Mouse (Mus musculus): ENCODE measurements around the gene Atp6v0b. TPM values are rescaled to one million over a fixed set of nuclear protein-coding genes. Genes with fewer than 3 reads are reported as not detected.

Gene Atp6v0b
- polyA plus RNA-seq, 1 experiment = 232 TPM

DNA sequence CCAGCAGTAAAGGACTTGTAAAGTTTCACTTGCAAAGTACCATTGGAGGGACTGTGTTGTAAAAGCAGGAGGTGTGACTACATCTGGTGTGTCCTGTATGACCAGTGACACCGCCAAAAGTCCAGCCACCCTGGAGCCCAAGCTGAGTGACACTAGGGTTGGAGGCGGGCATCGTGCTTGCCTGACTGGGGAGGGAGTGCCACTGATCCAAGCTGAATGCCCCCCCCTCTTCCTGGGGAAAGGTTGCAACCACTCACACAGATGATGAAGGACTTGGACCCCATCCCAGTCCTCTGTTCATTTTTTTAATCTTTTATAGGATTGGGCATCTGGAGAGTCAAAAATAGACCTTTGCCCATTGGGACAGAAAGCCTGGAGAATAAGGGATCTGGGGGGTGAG is 45.6 kb downstream of the Atp6v0b start:
- no peak overlapping the region for H3K27ac ChIP-seq (ENCODE audit: control insufficient read depth, insufficient read depth, low read depth, low read length)
- TF ChIP-seq POLR2A (IDR thresholded peaks at IDR 0.05; ENCODE audit: control insufficient read depth, low read depth, low read length) = no peak
- no peak for TF ChIP-seq CTCF (IDR thresholded peaks at IDR 0.05; ENCODE audit: control insufficient read depth, insufficient read depth, insufficient replicate concordance, low read depth, low read length)

DNA sequence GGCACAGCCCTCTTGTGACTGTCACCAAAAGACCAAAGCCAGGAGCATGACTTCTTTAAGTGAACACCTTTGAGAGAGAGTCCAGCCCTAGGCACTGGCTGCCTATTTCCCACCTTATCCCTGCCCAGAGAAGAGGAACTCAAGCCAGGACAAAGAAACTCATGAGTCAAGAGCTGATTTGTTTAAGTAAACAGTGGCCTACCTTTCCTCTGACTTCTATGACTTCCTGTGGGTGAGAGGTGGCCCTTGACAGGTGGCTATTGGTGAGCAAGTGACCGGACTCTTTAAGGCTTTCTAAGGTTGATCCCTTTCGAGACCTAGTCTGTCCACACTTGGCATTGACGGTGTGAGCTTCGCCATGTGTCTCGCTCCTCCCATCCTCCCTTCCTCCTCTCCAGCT is 46.3 kb downstream of the Atp6v0b start:
- H3K27ac ChIP-seq (ENCODE audit: control insufficient read depth, insufficient read depth, low read depth, low read length) = no peak overlapping the region
- TF ChIP-seq POLR2A (IDR thresholded peaks at IDR 0.05; ENCODE audit: control insufficient read depth, low read depth, low read length) = no peak
- no peak for TF ChIP-seq CTCF (IDR thresholded peaks at IDR 0.05; ENCODE audit: control insufficient read depth, insufficient read depth, insufficient replicate concordance, low read depth, low read length)
- H3K4me3 ChIP-seq (ENCODE audit: control insufficient read depth, low read depth, low read length) = no peak overlapping the region
- H3K36me3 ChIP-seq (ENCODE audit: control insufficient read depth, insufficient read depth, low read length) = no peaks in the 10 kb centered on the region
- no peaks in the 10 kb centered on the region; the same call in 1 of the 2 replicates for H3K4me1 ChIP-seq (ENCODE audit: control insufficient read depth, insufficient read depth, low read length)
- no peaks in the 10 kb centered on the region for H3K27me3 ChIP-seq (ENCODE audit: control insufficient read depth, insufficient read depth, low read length)

More for the DNA sequence above, 45.6 kb downstream of the Atp6v0b start:
- Histone ChIP-seq H3K36me3 (ENCODE audit: control insufficient read depth, insufficient read depth, low read length) (no peaks in the 10 kb centered on the region), H3K4me3 (ENCODE audit: control insufficient read depth, low read depth, low read length) (no peak overlapping the region), H3K4me1 (ENCODE audit: control insufficient read depth, insufficient read depth, low read length) (no peaks in the 10 kb centered on the region), H3K27me3 (ENCODE audit: control insufficient read depth, insufficient read depth, low read length) (no peaks in the 10 kb centered on the region)

DNA sequence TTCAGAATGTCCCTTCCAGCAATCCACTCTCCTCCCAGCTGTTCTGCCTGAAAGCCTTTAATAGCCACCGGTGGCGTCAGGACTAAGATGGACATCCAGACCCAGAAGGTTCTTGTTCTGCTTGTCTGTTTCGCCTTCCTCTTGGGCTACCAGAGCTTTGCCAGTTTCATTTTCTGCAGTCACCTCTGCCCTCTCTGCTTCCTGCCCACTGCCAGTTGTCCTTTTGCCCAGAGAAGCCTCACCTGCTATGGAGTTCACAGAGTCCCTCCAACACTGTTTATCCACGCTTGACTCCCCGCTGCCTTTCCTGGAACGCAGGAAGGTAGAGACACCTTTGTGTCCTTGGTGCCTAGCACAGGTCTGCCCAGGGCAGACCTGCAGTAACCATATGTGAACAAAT is 47.8 kb downstream of the Atp6v0b start:
- no peak overlapping the region for H3K27ac ChIP-seq (ENCODE audit: control insufficient read depth, insufficient read depth, low read depth, low read length)
- TF ChIP-seq CTCF (IDR thresholded peaks at IDR 0.05; ENCODE audit: control insufficient read depth, insufficient read depth, insufficient replicate concordance, low read depth, low read length) = no peak
- TF ChIP-seq POLR2A (IDR thresholded peaks at IDR 0.05; ENCODE audit: control insufficient read depth, low read depth, low read length) = no peak
- H3K27me3 ChIP-seq (ENCODE audit: control insufficient read depth, insufficient read depth, low read length) = no peaks in the 10 kb centered on the region
- no peak overlapping the region for H3K4me3 ChIP-seq (ENCODE audit: control insufficient read depth, low read depth, low read length)
- peaks cover 10% of the 10 kb centered on the region for H3K4me1 ChIP-seq (ENCODE audit: control insufficient read depth, insufficient read depth, low read length)
- H3K36me3 ChIP-seq (ENCODE audit: control insufficient read depth, insufficient read depth, low read length) = no peaks in the 10 kb centered on the region

DNA sequence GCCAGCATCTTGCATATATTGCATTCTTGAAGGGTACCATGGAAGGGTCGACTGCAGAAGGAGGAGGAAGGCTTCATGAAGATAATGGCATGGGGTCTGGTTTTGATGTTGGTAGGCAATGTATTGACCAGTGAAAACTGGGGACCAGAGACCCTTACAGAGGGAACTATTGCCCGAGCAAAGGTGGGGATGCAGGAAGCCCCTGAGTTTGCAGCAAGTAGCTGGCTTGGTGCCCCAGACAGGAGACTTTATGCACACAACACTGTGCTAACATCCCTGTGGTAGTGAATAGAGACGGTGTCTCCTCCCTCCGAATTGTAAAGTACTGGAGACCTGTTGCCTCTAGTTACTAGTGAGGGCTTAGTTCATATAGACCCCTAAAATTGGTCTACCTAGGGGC is 49.9 kb downstream of the Atp6v0b start:
- Histone ChIP-seq H3K4me1 (ENCODE audit: control insufficient read depth, insufficient read depth, low read length) (peaks cover 10% of the 10 kb centered on the region), H3K4me3 (ENCODE audit: control insufficient read depth, low read depth, low read length) (no peak overlapping the region), H3K36me3 (ENCODE audit: control insufficient read depth, insufficient read depth, low read length) (no peaks in the 10 kb centered on the region), H3K27me3 (ENCODE audit: control insufficient read depth, insufficient read depth, low read length) (no peaks in the 10 kb centered on the region), H3K27ac (ENCODE audit: control insufficient read depth, insufficient read depth, low read depth, low read length) (no peak overlapping the region)
- no peak for TF ChIP-seq POLR2A (IDR thresholded peaks at IDR 0.05; ENCODE audit: control insufficient read depth, low read depth, low read length)

DNA sequence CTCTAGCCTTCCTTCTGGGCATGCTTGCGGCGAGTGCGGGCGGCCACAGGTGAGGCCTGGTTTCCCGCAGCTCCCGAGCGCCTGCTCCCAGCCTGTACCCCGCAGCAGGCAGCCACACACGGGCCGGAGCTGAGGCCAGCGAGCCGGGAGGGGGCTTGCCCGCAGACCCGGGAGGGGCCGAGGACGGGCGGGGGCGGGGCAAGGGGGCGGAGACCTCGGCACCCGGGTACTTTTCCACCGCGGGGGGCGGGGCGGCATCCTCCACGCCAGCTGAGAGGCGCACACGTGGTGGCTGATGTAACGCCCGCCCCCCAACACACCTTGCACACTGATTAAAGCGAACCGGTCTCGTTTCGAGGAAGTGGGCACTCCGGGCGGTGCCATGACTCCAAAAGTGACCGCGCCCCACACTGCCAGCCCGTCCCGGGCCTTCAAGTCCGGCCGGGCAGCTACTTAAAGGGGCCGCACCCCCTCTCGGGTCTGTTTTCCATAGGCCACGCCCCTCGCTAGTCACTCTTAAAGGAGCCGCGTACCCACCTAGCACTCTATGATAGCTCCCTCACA is 50.8 kb downstream of the Atp6v0b start:
- Histone ChIP-seq H3K36me3 (ENCODE audit: control insufficient read depth, insufficient read depth, low read length) (no peaks in the 10 kb centered on the region), H3K4me3 (ENCODE audit: control insufficient read depth, low read depth, low read length) (peak overlapping the region; percentile 96), H3K27ac (ENCODE audit: control insufficient read depth, insufficient read depth, low read depth, low read length) (peak overlapping the region; percentile 79), H3K27me3 (ENCODE audit: control insufficient read depth, insufficient read depth, low read length) (no peaks in the 10 kb centered on the region), H3K4me1 (ENCODE audit: control insufficient read depth, insufficient read depth, low read length) (peaks cover 10% of the 10 kb centered on the region)
- TF ChIP-seq CTCF (IDR thresholded peaks at IDR 0.05; ENCODE audit: control insufficient read depth, insufficient read depth, insufficient replicate concordance, low read depth, low read length) (no peak), POLR2A (IDR thresholded peaks at IDR 0.05; ENCODE audit: control insufficient read depth, low read depth, low read length) (no peak)

DNA sequence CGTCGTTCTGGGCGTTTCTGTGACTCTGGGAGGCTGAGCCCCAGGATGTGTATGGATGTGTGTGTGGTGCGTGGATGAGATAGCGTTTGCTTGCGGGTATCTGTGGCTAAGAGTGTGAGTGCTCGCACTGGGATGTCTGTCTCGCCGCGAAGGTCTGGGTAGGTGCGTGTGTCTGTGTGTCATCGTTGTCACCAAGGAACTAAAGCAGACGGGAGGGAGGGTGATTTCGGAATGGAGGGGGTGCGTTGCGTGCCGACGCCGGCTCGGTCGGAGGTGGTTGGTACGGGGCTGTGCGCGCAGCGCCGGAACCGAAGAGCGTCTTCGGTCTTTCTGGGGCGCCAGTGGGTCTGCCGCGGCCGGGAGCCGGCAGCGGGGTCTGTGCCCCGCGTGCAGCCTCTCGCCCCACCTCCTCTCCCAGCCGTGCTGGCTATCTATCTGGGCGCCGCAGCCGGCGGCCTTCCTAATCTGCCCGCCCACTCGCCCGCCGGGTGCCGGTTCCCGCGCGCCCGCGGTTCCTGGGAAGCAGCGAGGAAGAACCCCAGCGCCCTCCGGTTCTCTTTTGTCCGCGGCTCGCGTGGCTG is 51.5 kb downstream of the Atp6v0b start:
- peak overlapping the region; percentile 74 for H3K27ac ChIP-seq (ENCODE audit: control insufficient read depth, insufficient read depth, low read depth, low read length)
- no peaks in the 10 kb centered on the region for H3K36me3 ChIP-seq (ENCODE audit: control insufficient read depth, insufficient read depth, low read length)
- TF ChIP-seq CTCF (IDR thresholded peaks at IDR 0.05; ENCODE audit: control insufficient read depth, insufficient read depth, insufficient replicate concordance, low read depth, low read length) (no peak), POLR2A (IDR thresholded peaks at IDR 0.05; ENCODE audit: control insufficient read depth, low read depth, low read length) (no peak)
- H3K27me3 ChIP-seq (ENCODE audit: control insufficient read depth, insufficient read depth, low read length) = no peaks in the 10 kb centered on the region
- H3K4me1 ChIP-seq (ENCODE audit: control insufficient read depth, insufficient read depth, low read length) = peaks cover 10% of the 10 kb centered on the region
- H3K4me3 ChIP-seq (ENCODE audit: control insufficient read depth, low read depth, low read length) = peak overlapping the region; percentile 96

DNA sequence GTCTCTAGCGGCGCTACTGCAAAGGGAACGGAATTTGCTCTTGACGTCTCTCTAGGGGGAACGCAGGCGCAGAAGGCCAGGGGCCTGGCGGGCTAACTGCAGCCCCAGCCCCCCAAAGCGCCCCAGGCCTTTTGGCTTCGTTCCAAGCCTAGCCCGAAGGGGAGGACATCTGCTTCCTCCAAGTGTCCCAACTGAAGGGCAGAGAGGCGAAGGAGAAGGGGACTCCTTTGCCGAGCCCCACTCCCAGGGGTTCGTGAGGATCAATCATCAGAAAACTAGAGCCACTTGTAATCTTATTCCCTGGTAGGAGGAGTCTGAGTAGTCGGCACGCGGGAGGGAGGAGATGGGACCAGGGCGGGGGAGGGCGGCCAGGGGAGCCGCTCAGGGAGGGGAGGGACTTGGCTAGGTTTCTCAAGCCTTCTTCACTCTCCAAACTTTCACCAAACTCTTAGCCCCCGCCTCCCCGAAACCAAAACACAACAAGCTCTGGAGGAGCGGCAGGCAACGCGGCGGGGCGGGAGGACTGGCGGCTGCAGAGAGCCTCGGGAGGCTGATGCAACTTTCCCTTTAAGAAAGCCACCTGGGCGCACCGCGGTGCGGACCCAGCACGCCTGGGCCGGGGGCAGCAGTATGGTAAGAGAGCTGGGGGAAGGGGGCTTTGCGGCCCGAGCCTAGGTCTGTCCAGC is 52.1 kb downstream of the Atp6v0b start:
- peaks cover 10% of the 10 kb centered on the region for H3K4me1 ChIP-seq (ENCODE audit: control insufficient read depth, insufficient read depth, low read length)
- peak overlapping the region; percentile 25; the same call in 1 of the 2 replicates for H3K27ac ChIP-seq (ENCODE audit: control insufficient read depth, insufficient read depth, low read depth, low read length)
- TF ChIP-seq POLR2A (IDR thresholded peaks at IDR 0.05; ENCODE audit: control insufficient read depth, low read depth, low read length) = no peak
- no peak for TF ChIP-seq CTCF (IDR thresholded peaks at IDR 0.05; ENCODE audit: control insufficient read depth, insufficient read depth, insufficient replicate concordance, low read depth, low read length)
- no peaks in the 10 kb centered on the region for H3K27me3 ChIP-seq (ENCODE audit: control insufficient read depth, insufficient read depth, low read length)
- H3K36me3 ChIP-seq (ENCODE audit: control insufficient read depth, insufficient read depth, low read length) = no peaks in the 10 kb centered on the region
- H3K4me3 ChIP-seq (ENCODE audit: control insufficient read depth, low read depth, low read length) = peak overlapping the region; percentile 96
